Mouse (Mus musculus): ENCODE data around the gene Prune1. TPM values are rescaled to one million over a fixed set of nuclear protein-coding genes. Genes with fewer than 3 reads are reported as not detected.

Prune1 gene
- polyA plus RNA-seq (2014; fragmentation: Nextera tagmentation; extraction: Ambion mirVana) = 16.5 and 20.6 TPM in 2 replicates

DNA sequence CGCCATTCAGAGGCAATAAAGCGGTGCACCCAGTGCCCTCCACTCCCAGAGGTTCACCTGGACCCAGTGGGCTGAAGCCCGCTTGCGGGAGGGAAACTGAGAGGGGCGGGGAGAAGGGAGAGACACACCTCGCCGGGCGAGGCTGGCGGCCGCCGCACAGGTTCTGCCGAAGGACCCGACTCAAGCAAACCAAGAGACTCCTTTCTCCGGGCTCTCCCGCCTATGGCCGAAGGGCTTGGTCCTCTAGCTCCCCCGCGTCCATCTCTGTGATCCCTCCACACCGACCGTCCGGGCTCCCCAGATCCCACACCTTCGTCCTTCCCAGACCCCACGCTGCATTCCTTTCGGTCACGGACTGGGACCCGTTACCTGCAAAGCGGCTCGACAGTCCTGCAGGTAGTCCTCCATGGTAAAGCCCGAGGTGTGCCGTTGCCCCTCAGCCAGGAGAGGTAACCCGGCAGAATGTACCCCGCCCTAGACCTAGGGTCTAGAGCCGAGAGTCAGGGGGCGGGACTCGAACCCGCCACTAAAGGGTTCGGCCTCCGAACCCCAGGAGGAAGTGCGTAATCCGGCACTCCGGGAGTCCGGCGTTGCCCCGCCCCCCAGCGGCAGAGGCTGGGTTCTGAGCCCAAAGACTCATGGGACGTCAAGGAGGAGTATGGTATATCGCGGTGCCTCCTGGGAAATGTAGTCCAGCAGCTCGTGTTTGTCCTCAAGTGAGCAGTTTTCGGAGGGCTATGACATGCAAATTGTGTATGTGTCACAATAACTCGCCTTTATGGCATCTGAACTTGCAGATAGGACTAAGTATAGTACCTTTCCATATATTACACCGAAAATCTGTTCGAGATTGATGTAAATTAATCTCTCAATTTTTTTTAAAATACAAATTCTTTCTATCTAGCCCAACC lies at the start of gene Prune1, which contains the start of gene Mindy1:
TSS of gene Prune1 (minus strand) at position 861 of the 911 bp plus-strand sequence.
TSS of gene Mindy1 (plus strand) at position 130 of the 911 bp plus-strand sequence.
- Histone ChIP-seq H3K4me3 (ENCODE audit: low read depth, low read length) (peak within 1 kb of the TSS; percentile 87), H3K36me3 (ENCODE audit: control insufficient read depth, insufficient read depth, low read length) (no peaks in the 10 kb centered on the region), H3K4me2 (ENCODE audit: low read length) (peak within 1 kb of the TSS; percentile 84), H3K9ac (ENCODE audit: low read length) (peak within 1 kb of the TSS; percentile 89), H3K4me1 (replicated peaks; ENCODE audit: control insufficient read depth, insufficient read depth, low read length) (peaks cover 21% of the 10 kb centered on the region; the same call in 1 of the 2 replicates), H3K9me3 (ENCODE audit: control insufficient read depth, low read length) (no peaks in the 10 kb centered on the region), H3K27ac (ENCODE audit: low read depth) (peak within 1 kb of the TSS; percentile 92), H3K27me3 (replicated peaks; ENCODE audit: control insufficient read depth, insufficient read depth, low read length) (no peaks in the 10 kb centered on the region)
- ATAC-seq (replicated peaks; ENCODE audit: low FRiP score, low TSS enrichment, low read depth) (peak; percentile 92), DNase-seq (ENCODE audit: low spot score) (peak; percentile 97)
- under 1% methylated on average over 52 of the region's 53 CpGs for WGBS

DNA sequence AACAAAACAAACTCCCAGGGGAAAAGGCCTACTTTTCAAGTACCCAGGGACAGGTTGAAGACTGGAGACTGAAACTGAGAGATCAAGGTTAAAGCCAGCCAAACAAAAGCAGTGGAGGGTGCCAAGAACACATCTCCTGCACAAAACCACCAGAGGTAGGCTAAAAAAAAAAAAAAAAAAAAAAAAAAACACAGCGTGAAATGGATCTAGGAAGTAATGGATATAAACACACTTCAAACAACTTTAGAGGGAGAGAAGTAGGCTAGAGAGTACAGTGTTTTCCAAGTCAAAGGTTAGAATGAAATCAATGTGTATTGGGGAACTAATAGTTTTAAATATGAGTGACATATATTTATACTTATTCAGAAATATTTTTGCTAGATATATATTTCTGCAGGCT lies 49.7 kb upstream of the Prune1 start:
- DNase-seq (ENCODE audit: low spot score) (no peak), ATAC-seq (replicated peaks; ENCODE audit: low FRiP score, low TSS enrichment, low read depth) (no peak)
- H3K9ac ChIP-seq (ENCODE audit: low read length) = no peak overlapping the region
- H3K27me3 ChIP-seq (replicated peaks; ENCODE audit: control insufficient read depth, insufficient read depth, low read length) = no peaks in the 10 kb centered on the region
- no peak overlapping the region for H3K4me2 ChIP-seq (ENCODE audit: low read length)
- 78% methylated on average over 1 of the region's 1 CpGs for WGBS
- no peaks in the 10 kb centered on the region for H3K4me1 ChIP-seq (replicated peaks; ENCODE audit: control insufficient read depth, insufficient read depth, low read length)
- H3K9me3 ChIP-seq (ENCODE audit: control insufficient read depth, low read length) = no peaks in the 10 kb centered on the region
- H3K27ac ChIP-seq (ENCODE audit: low read depth) = no peak overlapping the region
- peaks cover 95% of the 10 kb centered on the region for H3K36me3 ChIP-seq (ENCODE audit: control insufficient read depth, insufficient read depth, low read length)
- no peak overlapping the region for H3K4me3 ChIP-seq (ENCODE audit: low read depth, low read length)

DNA sequence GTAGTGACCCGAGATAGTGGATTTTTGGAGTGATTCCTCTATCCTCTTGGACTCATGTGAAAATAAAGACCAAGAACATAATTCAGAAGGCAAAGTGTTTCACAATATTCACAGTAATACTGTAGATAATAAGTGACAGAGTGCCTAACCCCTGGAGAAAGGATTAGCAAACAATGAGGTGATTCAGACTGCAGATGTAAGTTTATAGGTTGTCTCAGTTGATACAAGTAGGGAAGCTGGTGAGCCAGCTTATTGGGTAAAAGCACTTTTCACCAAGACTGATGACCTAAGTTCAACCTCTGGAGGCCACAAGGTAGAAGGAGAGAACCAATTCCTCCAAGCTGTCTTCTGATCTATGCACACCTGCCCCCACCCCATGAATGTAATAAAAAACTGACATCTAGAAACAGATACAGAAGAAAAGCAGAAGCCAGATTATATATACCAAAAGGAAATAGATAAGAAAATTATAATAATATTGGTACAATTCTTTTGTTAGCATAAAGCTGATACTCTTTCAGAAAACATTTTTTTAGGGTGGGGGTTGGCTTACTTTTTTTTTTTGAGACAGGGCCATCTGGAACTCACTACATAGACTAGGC lies 47.0 kb upstream of the Prune1 start:
- Histone ChIP-seq H3K27ac (ENCODE audit: low read depth) (no peak overlapping the region), H3K4me2 (ENCODE audit: low read length) (no peak overlapping the region), H3K4me1 (replicated peaks; ENCODE audit: control insufficient read depth, insufficient read depth, low read length) (no peaks in the 10 kb centered on the region), H3K9me3 (ENCODE audit: control insufficient read depth, low read length) (no peaks in the 10 kb centered on the region), H3K9ac (ENCODE audit: low read length) (no peak overlapping the region), H3K4me3 (ENCODE audit: low read depth, low read length) (no peak overlapping the region), H3K27me3 (replicated peaks; ENCODE audit: control insufficient read depth, insufficient read depth, low read length) (no peaks in the 10 kb centered on the region), H3K36me3 (ENCODE audit: control insufficient read depth, insufficient read depth, low read length) (peaks cover 95% of the 10 kb centered on the region)
- ATAC-seq (replicated peaks; ENCODE audit: low FRiP score, low TSS enrichment, low read depth) (no peak; the same call in 1 of the 2 replicates), DNase-seq (ENCODE audit: low spot score) (no peak)
- WGBS = 93% methylated on average over 1 of the region's 1 CpGs

GRCm38 (mm10) chr3:95324454-95325144 lies 42.7 kb upstream of the Prune1 start:
- 90% methylated on average over 6 of the region's 6 CpGs for WGBS
- no peaks in the 10 kb centered on the region for H3K4me1 ChIP-seq (replicated peaks; ENCODE audit: control insufficient read depth, insufficient read depth, low read length)
- DNase-seq (ENCODE audit: low spot score) (no peak), ATAC-seq (replicated peaks; ENCODE audit: low FRiP score, low TSS enrichment, low read depth) (no peak)
- H3K36me3 ChIP-seq (ENCODE audit: control insufficient read depth, insufficient read depth, low read length) = peaks cover 100% of the 10 kb centered on the region
- H3K9ac ChIP-seq (ENCODE audit: low read length) = no peak overlapping the region
- H3K4me3 ChIP-seq (ENCODE audit: low read depth, low read length) = no peak overlapping the region
- no peak overlapping the region for H3K4me2 ChIP-seq (ENCODE audit: low read length)
- no peak overlapping the region for H3K27ac ChIP-seq (ENCODE audit: low read depth)
- no peaks in the 10 kb centered on the region for H3K9me3 ChIP-seq (ENCODE audit: control insufficient read depth, low read length)
- H3K27me3 ChIP-seq (replicated peaks; ENCODE audit: control insufficient read depth, insufficient read depth, low read length) = no peaks in the 10 kb centered on the region

- no peak for ATAC-seq (replicated peaks; ENCODE audit: low FRiP score, low TSS enrichment, low read depth)
- Histone ChIP-seq H3K27me3 (replicated peaks; ENCODE audit: control insufficient read depth, insufficient read depth, low read length) (no peaks in the 10 kb centered on the region), H3K4me3 (ENCODE audit: low read depth, low read length) (no peak overlapping the region), H3K9me3 (ENCODE audit: control insufficient read depth, low read length) (no peaks in the 10 kb centered on the region), H3K27ac (ENCODE audit: low read depth) (no peak overlapping the region), H3K4me2 (ENCODE audit: low read length) (no peak overlapping the region), H3K4me1 (replicated peaks; ENCODE audit: control insufficient read depth, insufficient read depth, low read length) (no peaks in the 10 kb centered on the region; the same call in 1 of the 2 replicates), H3K36me3 (ENCODE audit: control insufficient read depth, insufficient read depth, low read length) (peaks cover 89% of the 10 kb centered on the region), H3K9ac (ENCODE audit: low read length) (no peak overlapping the region)
- DNase-seq (ENCODE audit: low spot score) = no peak
- 90% methylated on average over 3 of the region's 3 CpGs for WGBS
Observed at GRCm38 (mm10) chr3:95323429-95323828, 41.6 kb upstream of the Prune1 start.

GRCm38 (mm10) chr3:95319701-95320625 lies 38.1 kb upstream of the Prune1 start:
- H3K9ac ChIP-seq (ENCODE audit: low read length) = no peak overlapping the region
- peaks cover 17% of the 10 kb centered on the region for H3K4me1 ChIP-seq (replicated peaks; ENCODE audit: control insufficient read depth, insufficient read depth, low read length)
- H3K36me3 ChIP-seq (ENCODE audit: control insufficient read depth, insufficient read depth, low read length) = peaks cover 55% of the 10 kb centered on the region
- no peak overlapping the region for H3K4me3 ChIP-seq (ENCODE audit: low read depth, low read length)
- ATAC-seq (replicated peaks; ENCODE audit: low FRiP score, low TSS enrichment, low read depth) (no peak), DNase-seq (ENCODE audit: low spot score) (no peak)
- WGBS = 73% methylated on average over 12 of the region's 12 CpGs
- no peak overlapping the region for H3K27ac ChIP-seq (ENCODE audit: low read depth)
- H3K27me3 ChIP-seq (replicated peaks; ENCODE audit: control insufficient read depth, insufficient read depth, low read length) = no peaks in the 10 kb centered on the region
- H3K9me3 ChIP-seq (ENCODE audit: control insufficient read depth, low read length) = no peaks in the 10 kb centered on the region
- no peak overlapping the region for H3K4me2 ChIP-seq (ENCODE audit: low read length)

GRCm38 (mm10) chr3:95319110-95319509 lies 37.2 kb upstream of the Prune1 start:
- Histone ChIP-seq H3K27me3 (replicated peaks; ENCODE audit: control insufficient read depth, insufficient read depth, low read length) (no peaks in the 10 kb centered on the region), H3K36me3 (ENCODE audit: control insufficient read depth, insufficient read depth, low read length) (peaks cover 46% of the 10 kb centered on the region), H3K4me1 (replicated peaks; ENCODE audit: control insufficient read depth, insufficient read depth, low read length) (peaks cover 17% of the 10 kb centered on the region), H3K9ac (ENCODE audit: low read length) (no peak overlapping the region), H3K4me3 (ENCODE audit: low read depth, low read length) (no peak overlapping the region), H3K4me2 (ENCODE audit: low read length) (no peak overlapping the region), H3K9me3 (ENCODE audit: control insufficient read depth, low read length) (no peaks in the 10 kb centered on the region), H3K27ac (ENCODE audit: low read depth) (no peak overlapping the region)
- no peak for DNase-seq (ENCODE audit: low spot score)
- WGBS = 59% methylated on average over 2 of the region's 2 CpGs
- ATAC-seq (replicated peaks; ENCODE audit: low FRiP score, low TSS enrichment, low read depth) = no peak

- 42% methylated on average over 6 of the region's 6 CpGs for whole genome bisulfite sequencing
- Histone ChIP-seq H3K27ac (ENCODE audit: low read depth) (no peak overlapping the region), H3K27me3 (replicated peaks; ENCODE audit: control insufficient read depth, insufficient read depth, low read length) (no peaks in the 10 kb centered on the region), H3K36me3 (ENCODE audit: control insufficient read depth, insufficient read depth, low read length) (peaks cover 40% of the 10 kb centered on the region), H3K9me3 (ENCODE audit: control insufficient read depth, low read length) (no peaks in the 10 kb centered on the region), H3K4me2 (ENCODE audit: low read length) (no peak overlapping the region), H3K4me1 (replicated peaks; ENCODE audit: control insufficient read depth, insufficient read depth, low read length) (peaks cover 17% of the 10 kb centered on the region), H3K4me3 (ENCODE audit: low read depth, low read length) (no peak overlapping the region), H3K9ac (ENCODE audit: low read length) (no peak overlapping the region)
- DNase-seq (ENCODE audit: low spot score) = no peak
- no peak for ATAC-seq (replicated peaks; ENCODE audit: low FRiP score, low TSS enrichment, low read depth)
Observed at GRCm38 (mm10) chr3:95318548-95318947, 36.7 kb upstream of the Prune1 start.

Data from intestine, embryonic 14.5 days (tissue).